Mouse (Mus musculus): ENCODE measurements around the gene Tmem121b. TPM values are rescaled to one million over a fixed set of nuclear protein-coding genes. Genes with fewer than 3 reads are reported as not detected.

Tmem121b gene
- total and polyA plus RNA-seq, 2 experiments from 2014 or later = 2.5 to 25.9 TPM

DNA sequence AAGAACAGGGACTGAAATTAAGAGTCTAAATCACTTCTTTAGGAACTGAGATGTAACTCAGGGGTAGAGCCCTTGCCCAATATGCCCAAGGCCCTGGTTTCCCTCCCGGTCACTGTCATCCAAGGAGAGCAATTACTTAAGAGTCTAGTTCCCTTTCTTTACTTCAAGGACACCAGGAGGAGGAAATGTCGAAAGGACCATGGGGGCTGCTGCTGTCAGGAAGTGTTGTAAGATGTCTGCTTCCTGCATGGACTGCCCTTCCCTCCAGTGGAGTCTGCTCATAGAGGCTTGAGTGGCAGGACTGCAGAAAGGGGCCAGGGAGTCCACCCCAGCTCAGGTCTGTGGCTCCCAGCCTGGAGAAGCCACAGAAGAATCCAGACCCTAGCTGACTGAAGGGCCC, 14.3 kb downstream of the Tmem121b start:
- DNase-seq (ENCODE audit: low spot score) = no peak
- H3K27me3 ChIP-seq (ENCODE audit: insufficient read depth, low read length) = no peaks in the 10 kb centered on the region
- no peak overlapping the region for H3K4me2 ChIP-seq (ENCODE audit: low read depth, low read length)
- H3K4me3 ChIP-seq (ENCODE audit: low read length) = no peak overlapping the region
- TF ChIP-seq CTCF (IDR thresholded peaks at IDR 0.05; ENCODE audit: low read depth) = no peak
- no peak overlapping the region for H3K27ac ChIP-seq
- H3K36me3 ChIP-seq (ENCODE audit: insufficient read depth, low read length) = peaks cover 5% of the 10 kb centered on the region; the same call in 1 of the 2 replicates
- no peaks in the 10 kb centered on the region for H3K9me3 ChIP-seq (ENCODE audit: low read length)
- no peak overlapping the region for H3K9ac ChIP-seq (replicated peaks; ENCODE audit: low read length)
- H3K4me1 ChIP-seq (ENCODE audit: insufficient read depth, low read length) = no peaks in the 10 kb centered on the region
- WGBS = 95% methylated on average over 2 of the region's 2 CpGs
- no peak for ATAC-seq

DNA sequence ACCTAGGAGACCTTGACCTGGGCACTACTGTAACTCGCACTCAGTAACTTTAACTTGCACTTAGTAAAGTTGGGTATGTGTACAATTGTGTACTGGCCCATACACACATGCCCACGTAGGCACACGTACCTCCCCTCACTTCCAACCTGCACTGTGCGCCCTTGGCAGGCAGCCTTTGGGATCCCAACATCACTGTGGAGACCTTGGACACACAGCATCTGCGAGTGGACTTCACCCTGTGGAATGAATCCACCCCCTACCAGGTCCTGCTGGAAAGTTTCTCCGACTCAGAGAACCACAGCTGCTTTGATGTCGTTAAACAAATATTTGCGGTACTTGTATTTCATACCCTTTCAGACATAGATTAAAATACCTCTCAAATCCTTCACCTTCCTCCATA, 18.3 kb downstream of the Tmem121b start:
- 76% methylated on average over 8 of the region's 8 CpGs for WGBS
- TF ChIP-seq CTCF (IDR thresholded peaks at IDR 0.05; ENCODE audit: low read depth) = no peak

DNA sequence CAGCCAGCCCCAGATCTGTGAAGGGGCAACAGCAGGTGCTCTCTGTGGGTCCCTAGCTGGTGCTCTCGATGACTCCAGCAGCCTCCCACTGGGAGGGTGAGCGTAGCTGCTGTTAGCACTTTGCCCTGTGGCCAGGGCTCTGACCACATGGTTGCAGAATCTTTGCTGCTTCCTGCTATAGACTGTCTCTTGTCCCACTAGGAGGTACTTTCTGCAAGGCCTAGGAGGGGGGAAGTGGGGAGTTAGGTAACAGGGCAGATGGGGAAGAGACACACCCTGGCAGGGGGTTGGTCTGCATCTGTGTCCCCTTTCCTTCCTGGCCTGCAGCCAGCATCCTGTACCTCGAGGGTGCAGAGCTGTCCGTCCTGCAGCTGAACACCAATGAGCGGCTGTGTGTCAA, 20.2 kb downstream of the Tmem121b start:
- 22% methylated on average over 5 of the region's 5 CpGs for WGBS
- no peaks in the 10 kb centered on the region for H3K27me3 ChIP-seq (ENCODE audit: insufficient read depth, low read length)
- peak; percentile 58 for ATAC-seq
- H3K9ac ChIP-seq (replicated peaks; ENCODE audit: low read length) = no peak overlapping the region
- peak overlapping the region; percentile 11; the same call in 1 of the 2 replicates for H3K27ac ChIP-seq
- TF ChIP-seq CTCF (IDR thresholded peaks at IDR 0.05; ENCODE audit: low read depth) = no peak
- no peak overlapping the region for H3K4me2 ChIP-seq (ENCODE audit: low read depth, low read length)
- H3K4me1 ChIP-seq (ENCODE audit: insufficient read depth, low read length) = peaks cover 24% of the 10 kb centered on the region; the same call in 1 of the 2 replicates
- H3K4me3 ChIP-seq (ENCODE audit: low read length) = no peak overlapping the region
- no peaks in the 10 kb centered on the region for H3K9me3 ChIP-seq (ENCODE audit: low read length)
- H3K36me3 ChIP-seq (ENCODE audit: insufficient read depth, low read length) = no peaks in the 10 kb centered on the region
- peak; percentile 39 for DNase-seq (ENCODE audit: low spot score)

More for the DNA sequence above, 18.3 kb downstream of the Tmem121b start:
- ATAC-seq (no peak), DNase-seq (ENCODE audit: low spot score) (no peak)
- Histone ChIP-seq H3K36me3 (ENCODE audit: insufficient read depth, low read length) (no peaks in the 10 kb centered on the region), H3K27me3 (ENCODE audit: insufficient read depth, low read length) (no peaks in the 10 kb centered on the region), H3K9ac (replicated peaks; ENCODE audit: low read length) (no peak overlapping the region), H3K4me3 (ENCODE audit: low read length) (no peak overlapping the region), H3K4me1 (ENCODE audit: insufficient read depth, low read length) (peaks cover 24% of the 10 kb centered on the region; the same call in 1 of the 2 replicates), H3K4me2 (ENCODE audit: low read depth, low read length) (no peak overlapping the region), H3K27ac (no peak overlapping the region), H3K9me3 (ENCODE audit: low read length) (no peaks in the 10 kb centered on the region)

DNA sequence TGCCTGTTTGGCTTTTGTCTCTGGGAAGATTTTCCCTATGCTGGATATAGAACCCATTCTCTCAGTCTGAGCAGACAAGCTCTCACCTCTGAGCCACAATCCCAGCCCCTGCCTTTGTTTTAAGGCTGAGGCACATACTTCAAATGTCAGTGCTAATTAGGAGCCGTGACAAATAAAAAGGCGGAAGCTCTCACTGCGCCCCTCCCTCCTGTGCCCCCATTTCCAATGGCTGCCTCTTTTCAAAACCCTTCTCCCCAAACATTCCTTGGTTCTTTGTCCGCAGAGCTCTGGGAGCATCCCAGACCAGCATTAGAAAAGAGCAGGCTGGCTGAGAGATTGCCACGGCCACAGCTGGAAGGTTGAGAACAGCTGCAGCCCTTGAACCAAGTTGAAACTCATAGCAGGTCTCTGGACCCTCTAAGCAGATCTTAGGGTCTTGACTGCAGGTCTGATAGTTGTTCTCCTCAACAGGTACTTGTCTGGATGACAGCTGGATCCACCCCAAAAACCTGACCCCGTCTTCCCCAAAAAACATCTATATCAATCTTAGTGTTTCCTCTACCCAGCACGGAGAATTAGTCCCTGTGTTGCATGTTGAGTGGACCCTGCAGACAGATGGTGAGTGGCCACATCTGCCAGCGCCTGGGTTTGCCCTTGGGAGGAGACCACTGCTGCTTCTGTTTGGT, 21.0 kb downstream of the Tmem121b start:
- no peaks in the 10 kb centered on the region for H3K9me3 ChIP-seq (ENCODE audit: low read length)
- H3K4me2 ChIP-seq (ENCODE audit: low read depth, low read length) = no peak overlapping the region
- peak overlapping the region; percentile 52 for H3K27ac ChIP-seq
- no peak overlapping the region for H3K9ac ChIP-seq (replicated peaks; ENCODE audit: low read length)
- 17% methylated on average over 8 of the region's 8 CpGs for WGBS
- H3K4me3 ChIP-seq (ENCODE audit: low read length) = no peak overlapping the region
- ATAC-seq (peak; percentile 43; the same call in 1 of the 2 replicates), DNase-seq (ENCODE audit: low spot score) (no peak)
- no peaks in the 10 kb centered on the region for H3K36me3 ChIP-seq (ENCODE audit: insufficient read depth, low read length)
- no peak for TF ChIP-seq CTCF (IDR thresholded peaks at IDR 0.05; ENCODE audit: low read depth)
- peaks cover 24% of the 10 kb centered on the region; the same call in 1 of the 2 replicates for H3K4me1 ChIP-seq (ENCODE audit: insufficient read depth, low read length)
- H3K27me3 ChIP-seq (ENCODE audit: insufficient read depth, low read length) = no peaks in the 10 kb centered on the region

DNA sequence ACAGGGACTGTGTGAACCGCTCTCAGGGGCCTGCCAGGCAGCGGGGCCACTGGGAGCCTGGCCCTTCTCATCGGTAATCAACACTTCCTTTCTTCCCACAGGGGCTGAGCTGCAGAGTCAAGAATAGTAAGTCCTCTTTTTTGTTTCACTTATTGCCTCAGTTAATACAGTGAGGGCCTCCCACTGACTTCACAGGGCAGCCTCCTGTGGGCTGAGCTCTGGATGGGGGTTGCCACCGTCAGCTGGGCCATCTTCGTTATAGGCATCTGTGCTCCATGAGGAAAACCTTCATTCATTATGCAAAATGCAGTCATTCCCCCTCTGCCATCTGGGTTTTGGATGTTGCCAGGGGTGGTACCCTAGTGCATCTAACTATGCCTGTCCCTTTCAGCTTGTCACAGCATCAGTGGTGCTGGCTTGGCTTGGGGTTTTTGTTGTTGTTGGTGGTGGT, 21.6 kb downstream of the Tmem121b start:
- DNase-seq (ENCODE audit: low spot score) (peak; percentile 64), ATAC-seq (peak; percentile 60)
- Histone ChIP-seq H3K9me3 (ENCODE audit: low read length) (no peaks in the 10 kb centered on the region), H3K9ac (replicated peaks; ENCODE audit: low read length) (no peak overlapping the region), H3K27me3 (ENCODE audit: insufficient read depth, low read length) (no peaks in the 10 kb centered on the region), H3K4me2 (ENCODE audit: low read depth, low read length) (no peak overlapping the region), H3K4me1 (ENCODE audit: insufficient read depth, low read length) (peaks cover 24% of the 10 kb centered on the region; the same call in 1 of the 2 replicates), H3K36me3 (ENCODE audit: insufficient read depth, low read length) (no peaks in the 10 kb centered on the region), H3K4me3 (ENCODE audit: low read length) (no peak overlapping the region), H3K27ac (peak overlapping the region; percentile 52)
- no peak for TF ChIP-seq CTCF (IDR thresholded peaks at IDR 0.05; ENCODE audit: low read depth)
- WGBS = 10% methylated on average over 5 of the region's 5 CpGs

DNA sequence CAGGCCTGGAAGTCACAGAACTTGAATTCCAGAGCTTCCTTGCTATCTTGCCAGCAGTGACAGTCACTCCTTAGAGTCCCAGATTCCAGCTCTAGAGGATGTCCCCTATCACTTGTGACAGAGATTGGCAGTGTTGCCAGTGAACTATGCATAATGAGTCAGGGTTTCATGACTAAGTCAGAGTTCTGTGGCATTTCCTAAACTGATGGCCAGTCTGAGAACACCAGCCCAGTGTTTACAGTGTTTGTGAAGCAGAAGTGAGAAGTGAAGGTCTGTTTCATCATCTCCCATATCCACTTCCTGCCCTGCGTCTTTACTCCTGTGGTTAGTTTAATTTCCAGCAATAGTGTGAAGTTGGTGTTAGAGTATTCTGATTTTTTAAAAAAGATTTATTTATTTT, 22.9 kb downstream of the Tmem121b start:
- no peaks in the 10 kb centered on the region for H3K9me3 ChIP-seq (ENCODE audit: low read length)
- no peaks in the 10 kb centered on the region for H3K36me3 ChIP-seq (ENCODE audit: insufficient read depth, low read length)
- ATAC-seq (no peak), DNase-seq (ENCODE audit: low spot score) (no peak)
- TF ChIP-seq CTCF (IDR thresholded peaks at IDR 0.05; ENCODE audit: low read depth) = no peak
- no peak overlapping the region for H3K9ac ChIP-seq (replicated peaks; ENCODE audit: low read length)
- peaks cover 24% of the 10 kb centered on the region; the same call in 1 of the 2 replicates for H3K4me1 ChIP-seq (ENCODE audit: insufficient read depth, low read length)
- H3K4me2 ChIP-seq (ENCODE audit: low read depth, low read length) = no peak overlapping the region
- no peaks in the 10 kb centered on the region for H3K27me3 ChIP-seq (ENCODE audit: insufficient read depth, low read length)
- no peak overlapping the region for H3K4me3 ChIP-seq (ENCODE audit: low read length)
- WGBS = 91% methylated on average over 1 of the region's 1 CpGs
- no peak overlapping the region for H3K27ac ChIP-seq

DNA sequence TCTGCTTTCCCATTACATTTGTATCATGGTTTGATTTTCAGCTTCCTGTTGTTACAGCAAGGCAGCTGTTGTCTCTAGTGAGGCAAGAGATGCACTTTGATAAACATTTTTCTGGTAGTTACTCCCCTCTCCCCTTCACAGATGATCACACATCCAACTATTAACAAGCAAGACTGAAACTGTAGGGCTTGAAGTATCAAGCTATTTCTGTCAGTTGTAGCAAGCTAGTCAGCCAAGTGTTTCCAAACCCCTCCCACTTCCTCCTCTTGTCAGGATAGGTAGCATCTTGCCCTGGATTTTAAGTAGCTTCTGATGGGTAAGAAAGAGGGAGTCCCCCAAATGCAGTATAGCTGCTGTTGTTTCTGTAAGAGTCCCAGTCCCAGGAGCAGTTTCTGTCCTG, 23.8 kb downstream of the Tmem121b start:
- ATAC-seq (no peak), DNase-seq (ENCODE audit: low spot score) (no peak)
- Histone ChIP-seq H3K4me2 (ENCODE audit: low read depth, low read length) (no peak overlapping the region), H3K9ac (replicated peaks; ENCODE audit: low read length) (no peak overlapping the region), H3K27me3 (ENCODE audit: insufficient read depth, low read length) (no peaks in the 10 kb centered on the region), H3K4me1 (ENCODE audit: insufficient read depth, low read length) (peaks cover 24% of the 10 kb centered on the region; the same call in 1 of the 2 replicates), H3K27ac (no peak overlapping the region), H3K9me3 (ENCODE audit: low read length) (no peaks in the 10 kb centered on the region), H3K36me3 (ENCODE audit: insufficient read depth, low read length) (no peaks in the 10 kb centered on the region), H3K4me3 (ENCODE audit: low read length) (no peak overlapping the region)
- no peak for TF ChIP-seq CTCF (IDR thresholded peaks at IDR 0.05; ENCODE audit: low read depth)

Measured in hindbrain, postnatal 0 days (tissue).